Mouse (Mus musculus) small intestine, adult 2 months (tissue): ENCODE results near the gene Lgi2.

Experiments
- CTCF ChIP-seq: fragments of 200-500 bp; IDR thresholded peaks from 2 replicates; pipeline ENCODE4 v1.5.1; 2012; ENCODE audit warnings: low read depth, mild to moderate bottlenecking, control low read depth, inconsistent platforms, low read length, moderate library complexity, mixed read lengths; ENCODE audit not compliant: insufficient replicate concordance, insufficient read length; ENCODE audit errors: extremely low read depth
- POLR2A ChIP-seq: fragments of 200-500 bp; IDR thresholded peaks from 2 replicates; pipeline ENCODE4 v1.6.1; 2012; ENCODE audit warnings: low read depth, mild to moderate bottlenecking, control low read depth, inconsistent platforms, low read length, moderate library complexity

DNA sequence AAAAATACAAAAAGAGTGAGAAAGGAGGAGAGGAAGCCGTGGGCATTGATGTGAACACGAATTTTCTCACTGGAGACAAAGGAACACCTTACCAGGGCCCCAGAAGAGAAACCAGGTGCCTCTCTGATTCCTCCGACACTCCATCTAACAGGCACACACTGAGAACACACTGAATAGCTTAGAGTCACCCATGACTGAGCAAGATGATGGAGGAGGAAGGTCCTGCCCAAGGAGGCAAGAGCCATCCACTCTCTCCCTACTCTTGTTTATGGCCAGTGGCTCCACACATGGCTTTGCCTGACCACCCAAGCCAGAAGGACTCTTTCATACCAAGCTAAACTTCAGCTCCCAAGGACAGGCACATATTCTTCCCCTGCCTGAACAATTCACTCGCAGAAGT is 22.5 kb downstream of the Lgi2 start:
- TF ChIP-seq POLR2A (no peak), CTCF (no peak)
